Mouse (Mus musculus): ENCODE results near the gene Prkaa2. TPM values are rescaled to one million over a fixed set of nuclear protein-coding genes. Genes with fewer than 3 reads are reported as not detected.
A peak's percentile ranks its signal among the peaks of the same experiment; 100 is the strongest.

Gene Prkaa2
- total and polyA plus RNA-seq, 2 experiments from 2014 or later: 18.4 to 25.3 TPM

GRCm38 (mm10) chr4:105093951-105094350 is 15.7 kb downstream of the Prkaa2 start:
- 83% methylated on average over 1 of the region's 1 CpGs for WGBS
- Histone ChIP-seq H3K4me1 (ENCODE audit: insufficient read depth, low read length) (no peaks in the 10 kb centered on the region), H3K4me3 (ENCODE audit: low read depth, low read length) (no peak overlapping the region), H3K27ac (ENCODE audit: low read depth, low read length) (no peak overlapping the region), H3K36me3 (ENCODE audit: insufficient read depth, low read length) (no peaks in the 10 kb centered on the region), H3K9me3 (ENCODE audit: low read length) (no peaks in the 10 kb centered on the region), H3K9ac (replicated peaks; ENCODE audit: low read length, poor library complexity, severe bottlenecking) (no peak overlapping the region), H3K4me2 (ENCODE audit: low read depth, low read length, poor library complexity, severe bottlenecking) (no peak overlapping the region), H3K27me3 (ENCODE audit: insufficient read depth, low read length) (no peaks in the 10 kb centered on the region)
- TF ChIP-seq CTCF (IDR thresholded peaks at IDR 0.05): no peak
- peak; percentile 12 for DNase-seq (ENCODE audit: low spot score)
- no peak for ATAC-seq (ENCODE audit: low FRiP score)

GRCm38 (mm10) chr4:105090417-105090816 is 19.3 kb downstream of the Prkaa2 start:
- 87% methylated on average over 5 of the region's 5 CpGs for WGBS
- H3K36me3 ChIP-seq (ENCODE audit: insufficient read depth, low read length): no peaks in the 10 kb centered on the region
- ATAC-seq (ENCODE audit: low FRiP score): no peak
- no peaks in the 10 kb centered on the region for H3K4me1 ChIP-seq (ENCODE audit: insufficient read depth, low read length)
- H3K27me3 ChIP-seq (ENCODE audit: insufficient read depth, low read length): no peaks in the 10 kb centered on the region
- DNase-seq (ENCODE audit: low spot score): no peak
- H3K9ac ChIP-seq (replicated peaks; ENCODE audit: low read length, poor library complexity, severe bottlenecking): no peak overlapping the region
- no peak overlapping the region for H3K4me2 ChIP-seq (ENCODE audit: low read depth, low read length, poor library complexity, severe bottlenecking)
- no peaks in the 10 kb centered on the region for H3K9me3 ChIP-seq (ENCODE audit: low read length)
- H3K27ac ChIP-seq (ENCODE audit: low read depth, low read length): no peak overlapping the region
- no peak for TF ChIP-seq CTCF (IDR thresholded peaks at IDR 0.05)
- H3K4me3 ChIP-seq (ENCODE audit: low read depth, low read length): no peak overlapping the region

GRCm38 (mm10) chr4:105089386-105089785 is 20.3 kb downstream of the Prkaa2 start:
- no peak for ATAC-seq (ENCODE audit: low FRiP score)
- Histone ChIP-seq H3K36me3 (ENCODE audit: insufficient read depth, low read length) (no peaks in the 10 kb centered on the region), H3K4me1 (ENCODE audit: insufficient read depth, low read length) (no peaks in the 10 kb centered on the region), H3K27ac (ENCODE audit: low read depth, low read length) (no peak overlapping the region), H3K27me3 (ENCODE audit: insufficient read depth, low read length) (no peaks in the 10 kb centered on the region), H3K9ac (replicated peaks; ENCODE audit: low read length, poor library complexity, severe bottlenecking) (no peak overlapping the region), H3K4me2 (ENCODE audit: low read depth, low read length, poor library complexity, severe bottlenecking) (no peak overlapping the region), H3K9me3 (ENCODE audit: low read length) (no peaks in the 10 kb centered on the region), H3K4me3 (ENCODE audit: low read depth, low read length) (no peak overlapping the region)
- DNase-seq (ENCODE audit: low spot score): no peak
- TF ChIP-seq CTCF (IDR thresholded peaks at IDR 0.05): no peak
- 93% methylated on average over 7 of the region's 7 CpGs for WGBS

DNA sequence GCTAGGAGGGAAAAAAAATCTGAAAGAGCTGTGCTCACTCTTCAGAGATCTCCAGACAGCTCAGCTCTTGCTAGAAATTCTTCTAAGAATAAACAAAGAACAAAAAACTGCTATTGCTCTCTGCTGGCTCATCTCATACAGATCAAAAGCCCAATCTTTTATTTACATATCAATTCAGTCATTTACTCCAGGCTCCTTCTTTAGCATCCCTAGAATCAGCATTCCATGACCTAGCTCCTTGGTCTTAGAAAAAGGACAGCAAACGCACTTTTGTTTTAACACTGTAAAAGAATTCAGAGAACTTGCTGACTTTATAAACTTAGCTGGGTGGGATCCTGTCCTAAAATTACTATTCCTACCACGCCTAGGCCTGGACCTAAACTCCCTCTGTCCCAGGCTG is 21.0 kb downstream of the Prkaa2 start:
- WGBS: 82% methylated on average over 2 of the region's 2 CpGs
- TF ChIP-seq CTCF (IDR thresholded peaks at IDR 0.05): no peak
- Histone ChIP-seq H3K4me3 (ENCODE audit: low read depth, low read length) (no peak overlapping the region), H3K4me1 (ENCODE audit: insufficient read depth, low read length) (no peaks in the 10 kb centered on the region), H3K27ac (ENCODE audit: low read depth, low read length) (no peak overlapping the region), H3K4me2 (ENCODE audit: low read depth, low read length, poor library complexity, severe bottlenecking) (no peak overlapping the region), H3K9me3 (ENCODE audit: low read length) (no peaks in the 10 kb centered on the region), H3K9ac (replicated peaks; ENCODE audit: low read length, poor library complexity, severe bottlenecking) (no peak overlapping the region), H3K27me3 (ENCODE audit: insufficient read depth, low read length) (no peaks in the 10 kb centered on the region), H3K36me3 (ENCODE audit: insufficient read depth, low read length) (no peaks in the 10 kb centered on the region)
- ATAC-seq (ENCODE audit: low FRiP score) (no peak), DNase-seq (ENCODE audit: low spot score) (no peak)

- DNase-seq (ENCODE audit: low spot score) (no peak), ATAC-seq (ENCODE audit: low FRiP score) (no peak)
- Histone ChIP-seq H3K27me3 (ENCODE audit: insufficient read depth, low read length) (no peaks in the 10 kb centered on the region), H3K27ac (ENCODE audit: low read depth, low read length) (no peak overlapping the region), H3K9me3 (ENCODE audit: low read length) (no peaks in the 10 kb centered on the region), H3K4me1 (ENCODE audit: insufficient read depth, low read length) (no peaks in the 10 kb centered on the region; the same call in 1 of the 2 replicates), H3K4me2 (ENCODE audit: low read depth, low read length, poor library complexity, severe bottlenecking) (no peak overlapping the region), H3K36me3 (ENCODE audit: insufficient read depth, low read length) (no peaks in the 10 kb centered on the region), H3K9ac (replicated peaks; ENCODE audit: low read length, poor library complexity, severe bottlenecking) (no peak overlapping the region), H3K4me3 (ENCODE audit: low read depth, low read length) (no peak overlapping the region)
- WGBS: 79% methylated on average over 6 of the region's 6 CpGs
- no peak for TF ChIP-seq CTCF (IDR thresholded peaks at IDR 0.05)
These were observed 33.5 kb downstream of the Prkaa2 start for GRCm38 (mm10) chr4:105076152-105076551.

DNA sequence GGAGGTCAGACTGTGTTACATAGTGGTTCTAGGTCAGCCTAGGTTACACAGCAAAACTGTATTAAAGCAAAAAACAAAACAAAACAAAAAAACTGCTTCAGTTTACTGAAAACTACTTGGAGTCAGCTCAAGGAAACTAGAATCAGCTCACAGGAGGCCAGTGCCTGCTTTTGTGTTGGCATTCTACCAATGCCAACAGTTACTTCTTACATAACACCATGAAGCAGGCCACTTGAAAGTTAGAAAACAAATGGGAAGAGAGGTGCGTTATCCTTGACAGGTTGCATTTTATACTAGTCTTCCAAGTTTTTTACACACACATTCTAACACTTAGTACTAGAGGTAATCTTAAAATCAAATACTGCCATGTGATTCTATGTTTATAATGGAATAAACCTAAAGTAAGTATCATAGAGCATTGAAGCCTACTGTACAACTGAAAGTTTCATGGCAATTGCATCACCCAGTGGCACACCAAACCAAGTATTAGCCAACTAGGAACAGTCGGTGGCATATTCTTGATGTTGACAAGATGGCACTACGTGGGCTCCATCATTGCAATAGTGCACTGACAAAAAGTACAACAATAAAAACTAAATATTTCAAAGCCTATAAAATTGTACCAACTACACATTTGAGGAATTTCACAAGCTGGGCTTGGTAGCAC is 37.8 kb downstream of the Prkaa2 start:
- Histone ChIP-seq H3K4me1 (ENCODE audit: insufficient read depth, low read length) (no peaks in the 10 kb centered on the region; the same call in 1 of the 2 replicates), H3K27ac (ENCODE audit: low read depth, low read length) (no peak overlapping the region), H3K36me3 (ENCODE audit: insufficient read depth, low read length) (no peaks in the 10 kb centered on the region), H3K4me3 (ENCODE audit: low read depth, low read length) (no peak overlapping the region), H3K27me3 (ENCODE audit: insufficient read depth, low read length) (no peaks in the 10 kb centered on the region), H3K9ac (replicated peaks; ENCODE audit: low read length, poor library complexity, severe bottlenecking) (no peak overlapping the region), H3K9me3 (ENCODE audit: low read length) (no peaks in the 10 kb centered on the region), H3K4me2 (ENCODE audit: low read depth, low read length, poor library complexity, severe bottlenecking) (no peak overlapping the region)
- ATAC-seq (ENCODE audit: low FRiP score) (no peak), DNase-seq (ENCODE audit: low spot score) (no peak)
- no peak for TF ChIP-seq CTCF (IDR thresholded peaks at IDR 0.05)
- WGBS: 92% methylated on average over 3 of the region's 3 CpGs
